Mouse (Mus musculus): ENCODE data around the gene Dapk2. TPM values are rescaled to one million over a fixed set of nuclear protein-coding genes. Genes with fewer than 3 reads are reported as not detected.

Dapk2 gene
- 3.1 and 3.3 TPM in 2 replicates for polyA plus RNA-seq (2012; rRNA removed)

DNA sequence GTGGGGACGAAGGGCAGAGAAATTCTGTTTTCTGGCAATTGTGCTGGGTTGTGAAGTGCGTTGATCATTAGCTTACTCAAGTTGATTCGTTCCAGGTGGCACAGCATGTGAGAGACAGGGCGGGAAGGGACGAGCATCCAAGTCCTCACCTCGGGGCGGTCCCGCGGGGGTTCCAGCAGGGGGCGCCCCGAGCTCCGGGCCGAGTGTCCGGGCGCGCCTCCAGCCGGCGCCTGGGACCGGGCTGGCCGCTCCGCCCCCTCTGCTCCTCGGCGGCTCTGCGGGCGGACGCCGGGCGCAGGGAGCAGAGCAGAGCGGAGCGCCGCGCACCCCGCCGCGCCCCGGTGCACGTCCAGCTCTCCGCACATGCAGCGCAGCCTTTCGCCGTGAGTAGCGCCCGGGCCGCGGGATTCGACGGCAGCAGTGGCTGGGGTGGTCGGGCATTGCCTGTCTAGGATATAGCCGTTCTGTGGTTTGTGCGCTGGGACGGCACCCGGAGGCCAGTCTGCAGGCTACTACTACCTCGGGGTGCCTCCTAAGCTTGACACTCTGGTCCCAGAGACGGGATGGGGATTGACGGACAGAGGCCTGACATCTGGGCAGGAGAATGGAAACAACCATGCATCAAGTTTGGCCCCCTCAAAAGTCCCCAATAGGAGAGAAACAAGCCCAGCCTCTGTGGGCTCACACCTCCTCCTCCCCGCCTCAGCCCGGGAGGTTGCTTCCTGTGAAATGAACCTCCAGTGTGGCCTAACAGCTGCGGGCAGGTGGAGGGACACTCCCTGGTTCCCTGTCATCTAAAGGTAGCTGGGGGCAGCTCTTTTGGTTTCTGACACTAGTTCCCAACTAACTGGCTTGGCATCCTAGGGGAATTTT is at the start of gene Dapk2:
Gene Dapk2, plus strand, starts transcription at position 266 of the 873 bp plus-strand sequence.

DNA sequence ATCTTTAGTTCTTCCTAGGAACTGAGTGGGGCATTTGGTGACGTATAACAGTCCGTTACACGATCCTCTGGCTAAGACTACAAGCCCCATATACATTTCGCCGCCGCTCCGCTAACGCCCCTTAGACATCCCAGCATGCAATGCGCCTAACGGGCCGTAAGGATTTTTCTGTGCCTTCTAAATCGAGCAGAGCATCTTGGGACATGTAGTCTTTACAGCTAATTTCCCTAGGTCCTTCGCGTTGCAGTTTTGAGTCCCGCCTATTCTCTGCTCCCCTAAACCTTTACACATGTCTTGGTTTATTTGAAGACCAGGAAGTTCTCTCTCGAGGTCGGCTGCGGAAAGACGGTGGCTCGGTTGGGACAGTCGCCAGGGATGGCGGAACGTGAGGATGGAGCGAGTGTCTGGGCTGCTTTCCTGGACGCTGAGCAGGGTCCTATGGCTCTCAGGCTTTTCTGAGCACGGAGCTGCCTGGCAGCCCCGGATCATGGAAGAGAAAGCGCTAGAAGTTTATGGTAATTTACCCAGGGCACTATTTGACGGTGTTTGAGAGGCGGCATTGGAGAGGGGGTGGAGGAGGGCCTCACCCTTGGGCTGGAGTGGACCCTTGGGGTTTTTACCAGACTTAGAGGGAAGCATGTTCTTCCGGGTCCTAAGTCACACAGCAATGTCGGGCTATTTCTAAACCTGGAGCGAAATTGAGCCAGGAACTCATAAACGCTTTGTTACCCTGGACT is 31.4 kb upstream of the Dapk2 start, which contains the start of the genes Snx1 and Ciao2a:
Gene Snx1, minus strand, starts transcription at position 132 of the 737 bp plus-strand sequence.
Gene Ciao2a, plus strand, starts transcription at position 156 of the 737 bp plus-strand sequence.

Other genes with a start within 250 kb of the Dapk2 start
- 1.7 and 1.8 TPM in 2 replicates for gene Trip4, start 249.4 kb upstream of the Dapk2 start, polyA plus RNA-seq (2012; rRNA removed)
- gene Csnk1g1, start 249.3 kb upstream of the Dapk2 start, polyA plus RNA-seq (2012; rRNA removed): 0.61 and 1.1 TPM in 2 replicates
- gene Ppib, start 98.0 kb upstream of the Dapk2 start, polyA plus RNA-seq (2012; rRNA removed): 108 and 111 TPM in 2 replicates
- 1.9 and 2.2 TPM in 2 replicates for gene Snx22, start 88.5 kb upstream of the Dapk2 start, polyA plus RNA-seq (2012; rRNA removed)
- gene Snx1, start 31.6 kb upstream of the Dapk2 start, polyA plus RNA-seq (2012; rRNA removed): 18.4 and 22.6 TPM in 2 replicates
- 4.1 and 4.3 TPM in 2 replicates for gene Ciao2a, start 31.6 kb upstream of the Dapk2 start, polyA plus RNA-seq (2012; rRNA removed)
- gene Herc1, start 192.2 kb downstream of the Dapk2 start, polyA plus RNA-seq (2012; rRNA removed): 3.2 and 4.5 TPM in 2 replicates

Data from stomach, adult 2 months (tissue).